Mouse (Mus musculus) CD4-positive, CD25-positive, alpha-beta regulatory T cell, adult 9 weeks (primary cell): ENCODE results near the gene Twist1. TPM values are rescaled to one million over a fixed set of nuclear protein-coding genes. Genes with fewer than 3 reads are reported as not detected.

Source experiments
- polyA plus RNA-seq: library from polyadenylated mRNA; unstranded; fragments of 100-300 nt; shearing (Covaris generic); gene quantifications from one replicate; pipeline ENCODE4 v1.2.1, GENCODE M21; 2017

Gene Twist1
- not detected for polyA plus RNA-seq

DNA sequence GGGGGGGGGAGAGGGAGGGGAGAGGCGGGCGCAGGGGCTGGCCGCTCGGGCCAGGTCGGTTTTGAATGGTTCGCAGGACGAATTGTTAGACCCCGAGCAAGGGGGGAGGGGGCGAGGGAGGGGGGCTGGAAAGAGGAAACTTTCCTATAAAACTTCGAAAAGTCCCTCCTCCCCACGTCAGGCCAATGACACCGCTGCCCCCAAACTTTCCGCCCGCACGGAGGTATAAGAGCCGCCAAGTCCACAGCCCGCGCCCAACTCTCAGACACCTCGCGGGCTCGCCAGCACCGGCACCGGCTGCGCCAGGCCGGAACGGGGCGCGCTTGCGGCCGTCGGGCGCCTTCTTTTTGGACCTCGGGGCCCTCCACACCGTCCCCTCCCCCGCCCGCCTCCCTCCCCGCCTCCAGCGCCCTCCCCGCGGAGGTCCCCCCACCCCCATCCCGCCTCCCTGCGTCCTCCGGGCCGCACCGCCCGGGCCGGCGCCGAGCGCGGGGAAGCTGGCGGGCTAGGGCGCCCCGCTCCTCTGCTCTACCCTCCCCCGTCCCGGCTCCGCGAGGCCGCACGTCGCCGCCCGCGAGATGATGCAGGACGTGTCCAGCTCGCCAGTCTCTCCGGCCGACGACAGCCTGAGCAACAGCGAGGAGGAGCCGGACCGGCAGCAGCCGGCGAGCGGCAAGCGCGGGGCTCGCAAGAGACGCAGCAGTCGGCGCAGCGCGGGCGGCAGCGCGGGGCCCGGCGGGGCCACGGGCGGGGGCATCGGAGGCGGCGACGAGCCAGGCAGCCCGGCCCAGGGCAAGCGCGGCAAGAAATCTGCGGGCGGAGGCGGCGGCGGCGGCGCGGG lies at the start of gene Twist1:
Twist1 (plus strand) TSS at position 272 of the 841 bp plus-strand sequence.

GRCm38 (mm10) chr12:33928331-33929192 lies 28.9 kb upstream of the Twist1 start, which contains the start of gene Ferd3l:
Gene Ferd3l, plus strand, starts transcription at chr12:33928425.

Other genes starting within 250 kb of the Twist1 start
- not detected for gene Ferd3l, start 29.2 kb upstream of the Twist1 start, polyA plus RNA-seq